Mouse (Mus musculus): ENCODE measurements around the gene Kcnj11. TPM values are rescaled to one million over a fixed set of nuclear protein-coding genes. Genes with fewer than 3 reads are reported as not detected.

Gene Kcnj11
- 0.10 and 0.19 TPM in 2 replicates for polyA plus RNA-seq (2014; fragmentation: Nextera tagmentation; extraction: Ambion mirVana)

DNA sequence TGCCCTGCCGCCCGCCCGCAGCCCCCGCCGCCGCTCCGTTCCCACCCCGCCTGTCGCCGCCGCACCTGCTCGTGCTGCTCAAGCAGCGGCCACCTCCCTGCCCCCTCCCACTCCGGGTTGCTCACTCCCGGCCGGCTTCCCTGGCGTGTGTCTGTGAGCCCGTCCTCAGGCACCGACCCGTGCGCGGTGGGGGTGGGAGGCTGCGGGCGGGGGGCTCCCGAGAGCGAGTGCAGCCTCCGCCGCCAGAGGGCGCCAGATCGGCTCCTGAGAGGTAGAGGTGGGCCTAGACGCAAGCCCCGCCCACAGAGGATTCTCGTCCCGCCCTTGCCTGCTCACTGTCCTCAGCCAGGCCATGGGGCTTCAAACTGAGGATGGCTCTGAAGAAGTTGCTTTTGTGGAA lies at the start of gene Kcnj11:
Gene Kcnj11, minus strand, starts transcription at position 202 of the 400 bp plus-strand sequence.
- WGBS = under 1% methylated on average over 30 of the region's 34 CpGs
- Histone ChIP-seq H3K4me1 (ENCODE audit: control insufficient read depth, insufficient read depth, low read length) (no peaks in the 10 kb centered on the region), H3K27me3 (ENCODE audit: control insufficient read depth, insufficient read depth, low read length) (no peaks in the 10 kb centered on the region; the same call in 1 of the 2 replicates), H3K4me3 (ENCODE audit: low read length) (peak within 1 kb of the TSS; percentile 52), H3K9ac (ENCODE audit: low read depth, low read length) (peak within 1 kb of the TSS; percentile 63), H3K9me3 (ENCODE audit: control insufficient read depth, low read length) (no peaks in the 10 kb centered on the region), H3K4me2 (replicated peaks; ENCODE audit: low read depth, low read length) (peak within 1 kb of the TSS; percentile 85), H3K36me3 (ENCODE audit: control insufficient read depth, insufficient read depth, low read length) (no peaks in the 10 kb centered on the region), H3K27ac (ENCODE audit: low read depth, low read length) (no peak within 1 kb of the TSS)
- ATAC-seq (ENCODE audit: low FRiP score, low TSS enrichment) = peak; percentile 83

DNA sequence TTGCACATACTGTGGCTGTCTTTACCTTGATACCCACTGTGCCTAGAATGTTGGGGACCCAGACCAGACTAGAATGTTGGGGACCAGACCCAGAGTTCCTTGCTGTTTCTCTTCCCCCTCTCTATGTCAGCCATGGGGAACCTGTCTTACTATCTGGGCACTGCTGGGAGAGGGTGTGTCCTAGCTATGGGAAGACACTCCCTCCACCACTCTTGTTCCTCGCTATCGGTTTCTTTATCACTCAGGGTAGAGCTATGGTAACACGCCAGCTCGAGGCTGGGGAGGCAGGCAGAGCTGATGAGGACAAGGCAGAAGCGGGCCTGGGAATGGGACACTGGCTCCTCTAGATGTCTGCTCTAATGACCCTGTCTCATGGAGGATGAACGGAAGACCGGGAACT lies 46.9 kb upstream of the Kcnj11 start:
- 88% methylated on average over 7 of the region's 7 CpGs for WGBS

GRCm38 (mm10) chr7:46146675-46147308 lies 46.2 kb upstream of the Kcnj11 start:
- no peak overlapping the region for H3K27ac ChIP-seq (ENCODE audit: low read depth, low read length)
- H3K9ac ChIP-seq (ENCODE audit: low read depth, low read length) = no peak overlapping the region
- H3K4me1 ChIP-seq (ENCODE audit: control insufficient read depth, insufficient read depth, low read length) = no peaks in the 10 kb centered on the region
- H3K27me3 ChIP-seq (ENCODE audit: control insufficient read depth, insufficient read depth, low read length) = no peaks in the 10 kb centered on the region
- ATAC-seq (ENCODE audit: low FRiP score, low TSS enrichment) = no peak
- H3K9me3 ChIP-seq (ENCODE audit: control insufficient read depth, low read length) = no peaks in the 10 kb centered on the region
- no peak overlapping the region for H3K4me2 ChIP-seq (replicated peaks; ENCODE audit: low read depth, low read length)
- no peak overlapping the region for H3K4me3 ChIP-seq (ENCODE audit: low read length)
- H3K36me3 ChIP-seq (ENCODE audit: control insufficient read depth, insufficient read depth, low read length) = no peaks in the 10 kb centered on the region
- WGBS = 89% methylated on average over 7 of the region's 7 CpGs

More for the DNA sequence above, 46.9 kb upstream of the Kcnj11 start:
- H3K4me3 ChIP-seq (ENCODE audit: low read length) = no peak overlapping the region
- no peak overlapping the region for H3K27ac ChIP-seq (ENCODE audit: low read depth, low read length)
- no peak overlapping the region for H3K9ac ChIP-seq (ENCODE audit: low read depth, low read length)
- no peak for ATAC-seq (ENCODE audit: low FRiP score, low TSS enrichment)
- H3K36me3 ChIP-seq (ENCODE audit: control insufficient read depth, insufficient read depth, low read length) = no peaks in the 10 kb centered on the region
- H3K9me3 ChIP-seq (ENCODE audit: control insufficient read depth, low read length) = no peaks in the 10 kb centered on the region
- H3K27me3 ChIP-seq (ENCODE audit: control insufficient read depth, insufficient read depth, low read length) = 0 out of 2 replicates have a peak, but pooled peaks cover 4% of the 10 kb centered on the region
- H3K4me2 ChIP-seq (replicated peaks; ENCODE audit: low read depth, low read length) = no peak overlapping the region
- no peaks in the 10 kb centered on the region for H3K4me1 ChIP-seq (ENCODE audit: control insufficient read depth, insufficient read depth, low read length)

- Histone ChIP-seq H3K9me3 (ENCODE audit: control insufficient read depth, low read length) (no peaks in the 10 kb centered on the region), H3K27me3 (ENCODE audit: control insufficient read depth, insufficient read depth, low read length) (no peaks in the 10 kb centered on the region), H3K27ac (ENCODE audit: low read depth, low read length) (no peak overlapping the region), H3K4me3 (ENCODE audit: low read length) (no peak overlapping the region), H3K9ac (ENCODE audit: low read depth, low read length) (no peak overlapping the region), H3K4me1 (ENCODE audit: control insufficient read depth, insufficient read depth, low read length) (no peaks in the 10 kb centered on the region), H3K36me3 (ENCODE audit: control insufficient read depth, insufficient read depth, low read length) (no peaks in the 10 kb centered on the region), H3K4me2 (replicated peaks; ENCODE audit: low read depth, low read length) (no peak overlapping the region)
- WGBS = 75% methylated on average over 8 of the region's 8 CpGs
- no peak for ATAC-seq (ENCODE audit: low FRiP score, low TSS enrichment)
These were observed 43.5 kb upstream of the Kcnj11 start for GRCm38 (mm10) chr7:46144061-46144460.

DNA sequence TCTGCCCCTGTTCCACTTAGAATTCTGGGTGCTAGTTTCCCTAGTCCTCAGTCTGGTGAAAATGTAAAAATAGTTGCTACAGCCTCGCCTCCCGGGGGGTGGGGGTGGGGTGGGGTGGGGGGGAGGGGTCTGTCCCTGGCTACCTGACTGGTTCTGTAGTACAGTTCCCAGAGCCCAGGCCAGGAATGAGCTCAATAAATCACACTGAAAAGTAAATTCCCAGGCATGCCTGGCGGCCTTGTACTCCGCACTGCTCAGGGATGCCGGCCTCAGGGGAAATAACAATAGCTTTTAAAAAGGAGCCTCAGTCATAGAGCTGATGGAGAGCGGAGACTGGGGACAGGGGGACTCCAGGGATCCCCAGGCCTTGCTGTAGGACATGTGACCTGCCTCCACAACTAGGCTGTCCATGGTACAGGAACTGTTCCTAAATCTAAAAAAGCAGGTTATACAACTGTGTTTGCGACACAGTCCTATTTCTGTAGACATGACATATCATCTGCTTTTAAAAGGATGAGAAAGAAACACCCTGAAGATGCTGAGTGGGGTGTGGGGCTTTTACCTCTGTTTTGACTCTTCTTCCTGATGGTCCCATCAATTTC lies 37.9 kb upstream of the Kcnj11 start:
- no peak overlapping the region for H3K4me2 ChIP-seq (replicated peaks; ENCODE audit: low read depth, low read length)
- H3K4me1 ChIP-seq (ENCODE audit: control insufficient read depth, insufficient read depth, low read length) = peaks cover 4% of the 10 kb centered on the region; the same call in 1 of the 2 replicates
- ATAC-seq (ENCODE audit: low FRiP score, low TSS enrichment) = peak; percentile 25; the same call in 1 of the 2 replicates
- no peaks in the 10 kb centered on the region for H3K27me3 ChIP-seq (ENCODE audit: control insufficient read depth, insufficient read depth, low read length)
- 23% methylated on average over 7 of the region's 7 CpGs for WGBS
- no peak overlapping the region for H3K27ac ChIP-seq (ENCODE audit: low read depth, low read length)
- no peaks in the 10 kb centered on the region for H3K9me3 ChIP-seq (ENCODE audit: control insufficient read depth, low read length)
- no peaks in the 10 kb centered on the region for H3K36me3 ChIP-seq (ENCODE audit: control insufficient read depth, insufficient read depth, low read length)
- H3K9ac ChIP-seq (ENCODE audit: low read depth, low read length) = no peak overlapping the region
- no peak overlapping the region for H3K4me3 ChIP-seq (ENCODE audit: low read length)

DNA sequence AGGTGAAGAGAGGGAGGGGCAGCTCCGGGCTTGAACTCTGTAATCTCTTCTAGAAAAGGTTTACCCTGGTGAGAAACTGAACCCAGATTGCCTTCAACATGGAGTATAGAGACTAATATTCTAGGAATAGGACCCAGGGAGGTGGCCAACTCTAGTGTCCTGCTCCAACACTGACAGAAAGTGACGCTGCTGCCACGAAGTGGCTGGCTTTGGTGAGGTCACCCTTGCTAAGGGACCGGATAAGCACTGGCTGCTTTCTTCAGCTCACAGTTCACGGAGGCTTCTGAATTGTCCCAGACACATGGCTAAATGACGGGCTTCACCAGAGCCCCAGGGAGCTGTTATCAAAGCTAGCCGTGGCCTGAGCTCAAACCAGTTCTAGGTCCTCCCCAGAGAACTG lies 33.3 kb upstream of the Kcnj11 start:
- WGBS = 18% methylated on average over 7 of the region's 7 CpGs
- no peaks in the 10 kb centered on the region for H3K36me3 ChIP-seq (ENCODE audit: control insufficient read depth, insufficient read depth, low read length)
- no peak for ATAC-seq (ENCODE audit: low FRiP score, low TSS enrichment)
- H3K27ac ChIP-seq (ENCODE audit: low read depth, low read length) = no peak overlapping the region
- no peak overlapping the region for H3K9ac ChIP-seq (ENCODE audit: low read depth, low read length)
- no peak overlapping the region for H3K4me2 ChIP-seq (replicated peaks; ENCODE audit: low read depth, low read length)
- no peaks in the 10 kb centered on the region for H3K27me3 ChIP-seq (ENCODE audit: control insufficient read depth, insufficient read depth, low read length)
- no peaks in the 10 kb centered on the region for H3K9me3 ChIP-seq (ENCODE audit: control insufficient read depth, low read length)
- peaks cover 9% of the 10 kb centered on the region; the same call in 1 of the 2 replicates for H3K4me1 ChIP-seq (ENCODE audit: control insufficient read depth, insufficient read depth, low read length)
- H3K4me3 ChIP-seq (ENCODE audit: low read length) = no peak overlapping the region

DNA sequence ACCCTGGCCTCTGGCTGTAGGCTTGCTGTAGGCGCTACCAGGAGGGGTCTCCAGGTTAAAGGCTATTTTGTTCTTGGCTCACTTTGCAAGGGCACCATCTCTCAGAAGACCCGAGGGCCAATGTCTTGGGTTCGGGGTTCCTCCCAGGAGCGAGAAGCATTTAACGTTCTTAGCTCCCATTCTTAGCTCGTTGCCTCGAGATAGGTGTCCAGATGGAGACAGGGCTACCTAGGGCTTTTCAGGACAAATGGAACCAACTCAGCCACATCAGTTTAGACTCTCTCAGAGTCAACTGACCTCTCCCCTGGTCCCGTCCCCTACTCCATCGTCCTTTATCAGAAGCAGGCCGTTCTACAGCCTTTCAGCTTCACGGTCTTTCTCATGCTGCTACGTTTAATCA lies 31.7 kb upstream of the Kcnj11 start:
- no peak overlapping the region for H3K4me3 ChIP-seq (ENCODE audit: low read length)
- no peak overlapping the region for H3K4me2 ChIP-seq (replicated peaks; ENCODE audit: low read depth, low read length)
- H3K36me3 ChIP-seq (ENCODE audit: control insufficient read depth, insufficient read depth, low read length) = no peaks in the 10 kb centered on the region
- H3K9ac ChIP-seq (ENCODE audit: low read depth, low read length) = no peak overlapping the region
- peaks cover 4% of the 10 kb centered on the region; the same call in 1 of the 2 replicates for H3K4me1 ChIP-seq (ENCODE audit: control insufficient read depth, insufficient read depth, low read length)
- ATAC-seq (ENCODE audit: low FRiP score, low TSS enrichment) = no peak
- no peaks in the 10 kb centered on the region for H3K27me3 ChIP-seq (ENCODE audit: control insufficient read depth, insufficient read depth, low read length)
- H3K9me3 ChIP-seq (ENCODE audit: control insufficient read depth, low read length) = no peaks in the 10 kb centered on the region
- H3K27ac ChIP-seq (ENCODE audit: low read depth, low read length) = no peak overlapping the region
- 89% methylated on average over 12 of the region's 12 CpGs for WGBS

GRCm38 (mm10) chr7:46131806-46132205 lies 31.2 kb upstream of the Kcnj11 start:
- H3K4me3 ChIP-seq (ENCODE audit: low read length) = no peak overlapping the region
- H3K4me2 ChIP-seq (replicated peaks; ENCODE audit: low read depth, low read length) = no peak overlapping the region
- H3K36me3 ChIP-seq (ENCODE audit: control insufficient read depth, insufficient read depth, low read length) = no peaks in the 10 kb centered on the region
- H3K27me3 ChIP-seq (ENCODE audit: control insufficient read depth, insufficient read depth, low read length) = no peaks in the 10 kb centered on the region
- 77% methylated on average over 8 of the region's 8 CpGs for WGBS
- no peaks in the 10 kb centered on the region for H3K9me3 ChIP-seq (ENCODE audit: control insufficient read depth, low read length)
- H3K9ac ChIP-seq (ENCODE audit: low read depth, low read length) = no peak overlapping the region
- H3K4me1 ChIP-seq (ENCODE audit: control insufficient read depth, insufficient read depth, low read length) = peaks cover 4% of the 10 kb centered on the region; the same call in 1 of the 2 replicates
- H3K27ac ChIP-seq (ENCODE audit: low read depth, low read length) = no peak overlapping the region
- no peak for ATAC-seq (ENCODE audit: low FRiP score, low TSS enrichment)

DNA sequence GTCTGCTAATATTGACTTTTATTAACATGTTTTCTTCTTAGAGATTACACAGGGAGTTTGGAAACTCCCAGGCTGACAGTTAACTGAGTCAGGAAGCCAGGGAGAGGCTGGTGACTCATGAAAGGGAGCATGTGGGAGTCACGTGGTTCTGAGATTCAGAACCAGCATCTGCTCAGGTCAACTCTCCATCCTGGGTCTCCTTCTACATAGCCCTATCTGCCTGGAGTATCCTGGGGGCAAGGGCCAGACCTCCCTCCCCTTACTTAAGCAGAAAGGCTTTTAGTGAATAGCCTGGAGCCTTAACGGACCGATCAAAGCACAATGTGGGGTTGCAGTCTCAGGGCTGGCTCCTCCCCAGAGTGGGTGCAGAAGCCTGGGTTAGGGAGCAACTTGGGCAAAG lies 30.7 kb upstream of the Kcnj11 start:
- H3K4me2 ChIP-seq (replicated peaks; ENCODE audit: low read depth, low read length) = no peak overlapping the region
- 27% methylated on average over 3 of the region's 3 CpGs for WGBS
- H3K4me3 ChIP-seq (ENCODE audit: low read length) = no peak overlapping the region

More for the DNA sequence above, 30.7 kb upstream of the Kcnj11 start:
- H3K36me3 ChIP-seq (ENCODE audit: control insufficient read depth, insufficient read depth, low read length) = no peaks in the 10 kb centered on the region
- no peak overlapping the region for H3K27ac ChIP-seq (ENCODE audit: low read depth, low read length)
- ATAC-seq (ENCODE audit: low FRiP score, low TSS enrichment) = no peak
- H3K9me3 ChIP-seq (ENCODE audit: control insufficient read depth, low read length) = no peaks in the 10 kb centered on the region
- H3K9ac ChIP-seq (ENCODE audit: low read depth, low read length) = no peak overlapping the region
- H3K4me1 ChIP-seq (ENCODE audit: control insufficient read depth, insufficient read depth, low read length) = peaks cover 4% of the 10 kb centered on the region; the same call in 1 of the 2 replicates
- H3K27me3 ChIP-seq (ENCODE audit: control insufficient read depth, insufficient read depth, low read length) = no peaks in the 10 kb centered on the region
